Mouse (Mus musculus) kidney, embryonic 16.5 days (tissue): ENCODE measurements around the gene Timp4. TPM values are rescaled to one million over a fixed set of nuclear protein-coding genes. Genes with fewer than 3 reads are reported as not detected.

ENCODE experiments used
- ATAC-seq: fragments of 200-750 bp; cut with Nextera tagmentation; 2 replicates; pipeline ENCODE4 v1.8.0; 2017; ENCODE audit warnings: moderate TSS enrichment; ENCODE audit not compliant: low FRiP score, low TSS enrichment
- H3K27ac ChIP-seq: fragments of 300-500 bp; sonication (generic); 2 replicates; pipeline ENCODE4 v1.5.1; 2014; ENCODE audit warnings: low read length
- H3K27me3 ChIP-seq: fragments of 300-500 bp; sonication (generic); 2 replicates; pipeline ENCODE4 v1.6.1; 2014; ENCODE audit warnings: low read length, control low read depth, mixed read lengths; ENCODE audit not compliant: insufficient read depth
- H3K36me3 ChIP-seq: fragments of 300-500 bp; sonication (generic); 2 replicates; pipeline ENCODE4 v1.6.1; 2014; ENCODE audit warnings: low read length, control low read depth, mixed read lengths; ENCODE audit not compliant: insufficient read depth
- H3K4me1 ChIP-seq: fragments of 300-500 bp; sonication (generic); 2 replicates; pipeline ENCODE4 v1.6.1; 2014; ENCODE audit warnings: low read length, control low read depth, mixed read lengths; ENCODE audit not compliant: insufficient read depth
- H3K4me2 ChIP-seq: fragments of 300-500 bp; sonication (generic); replicated peaks from 2 replicates; pipeline ENCODE4 v1.6.1; 2014; ENCODE audit warnings: low read depth, low read length
- H3K4me3 ChIP-seq: fragments of 300-500 bp; sonication (generic); 2 replicates; pipeline ENCODE4 v1.5.1; 2014; ENCODE audit warnings: mild to moderate bottlenecking, low read length
- H3K9ac ChIP-seq: fragments of 300-500 bp; sonication (generic); replicated peaks from 2 replicates; pipeline ENCODE4 v1.6.1; 2014; ENCODE audit warnings: low read length
- H3K9me3 ChIP-seq: fragments of 300-500 bp; sonication (generic); 2 replicates; pipeline ENCODE4 v1.6.1; 2016; ENCODE audit warnings: low read length, control low read depth
- WGBS: fragments of 180-500 bp; shearing (Covaris S2); extraction: QIAGEN DNeasy Blood & Tissue Kit; methylation state at CpG from one replicate; pipeline ENCODE4 v1.1.7; 2014; 5-methylcytosine and 5-hydroxymethylcytosine counted together
- polyA plus RNA-seq: library from polyadenylated mRNA; unstranded; fragments of >200 nt; fragmentation: Nextera tagmentation; extraction: Ambion mirVana; gene quantifications from 2 replicates; pipeline ENCODE4 v1.2.1, GENCODE M21; 2015

The Timp4 gene
- polyA plus RNA-seq, 1 experiment from 2014 or later = 0.56 TPM

GRCm38 (mm10) chr6:115278086-115278485 lies 26.1 kb upstream of the Timp4 start:
- 85% methylated on average over 8 of the region's 8 CpGs for WGBS
- H3K27ac ChIP-seq = no peak overlapping the region
- no peak overlapping the region for H3K9ac ChIP-seq
- no peaks in the 10 kb centered on the region for H3K27me3 ChIP-seq
- H3K9me3 ChIP-seq = no peaks in the 10 kb centered on the region
- H3K4me1 ChIP-seq = peaks cover 1% of the 10 kb centered on the region; the same call in 1 of the 2 replicates
- no peak for ATAC-seq
- no peak overlapping the region for H3K4me2 ChIP-seq
- H3K4me3 ChIP-seq = no peak overlapping the region
- H3K36me3 ChIP-seq = no peaks in the 10 kb centered on the region

- 86% methylated on average over 10 of the region's 10 CpGs for WGBS
- Histone ChIP-seq H3K36me3 (no peaks in the 10 kb centered on the region), H3K9ac (no peak overlapping the region), H3K27me3 (no peaks in the 10 kb centered on the region), H3K27ac (no peak overlapping the region), H3K4me1 (peaks cover 14% of the 10 kb centered on the region), H3K4me3 (no peak overlapping the region), H3K4me2 (no peak overlapping the region), H3K9me3 (no peaks in the 10 kb centered on the region)
- no peak for ATAC-seq
Measured at GRCm38 (mm10) chr6:115275116-115275815, 23.3 kb upstream of the Timp4 start.

GRCm38 (mm10) chr6:115274705-115275104 lies 22.7 kb upstream of the Timp4 start:
- Histone ChIP-seq H3K27ac (no peak overlapping the region), H3K4me3 (no peak overlapping the region), H3K9ac (no peak overlapping the region), H3K4me2 (no peak overlapping the region), H3K9me3 (no peaks in the 10 kb centered on the region), H3K36me3 (no peaks in the 10 kb centered on the region), H3K27me3 (no peaks in the 10 kb centered on the region), H3K4me1 (peaks cover 19% of the 10 kb centered on the region)
- 56% methylated on average over 9 of the region's 9 CpGs for WGBS
- ATAC-seq = no peak

- H3K4me2 ChIP-seq = no peak overlapping the region
Measured at GRCm38 (mm10) chr6:115273346-115273745, 21.3 kb upstream of the Timp4 start.

GRCm38 (mm10) chr6:115271866-115272271 lies 19.9 kb upstream of the Timp4 start:
- Histone ChIP-seq H3K4me1 (peaks cover 19% of the 10 kb centered on the region), H3K4me3 (no peak overlapping the region), H3K9me3 (no peaks in the 10 kb centered on the region), H3K27ac (0 out of 2 replicates have a peak overlapping the region, but pooled peaks have one; percentile 22), H3K9ac (no peak overlapping the region), H3K27me3 (no peaks in the 10 kb centered on the region), H3K4me2 (no peak overlapping the region), H3K36me3 (no peaks in the 10 kb centered on the region)
- 10% methylated on average over 4 of the region's 4 CpGs for WGBS
- ATAC-seq = peak; percentile 85

More at GRCm38 (mm10) chr6:115273346-115273745, 21.3 kb upstream of the Timp4 start:
- 49% methylated on average over 10 of the region's 10 CpGs for WGBS
- Histone ChIP-seq H3K9me3 (no peaks in the 10 kb centered on the region), H3K9ac (no peak overlapping the region), H3K4me1 (peaks cover 19% of the 10 kb centered on the region), H3K36me3 (no peaks in the 10 kb centered on the region), H3K4me3 (no peak overlapping the region), H3K27me3 (no peaks in the 10 kb centered on the region), H3K27ac (no peak overlapping the region)
- ATAC-seq = no peak

GRCm38 (mm10) chr6:115271326-115271725 lies 19.3 kb upstream of the Timp4 start:
- Histone ChIP-seq H3K9me3 (no peaks in the 10 kb centered on the region), H3K4me1 (peaks cover 19% of the 10 kb centered on the region), H3K36me3 (no peaks in the 10 kb centered on the region), H3K27ac (0 out of 2 replicates have a peak overlapping the region, but pooled peaks have one; percentile 22), H3K4me2 (no peak overlapping the region), H3K4me3 (no peak overlapping the region), H3K27me3 (no peaks in the 10 kb centered on the region), H3K9ac (no peak overlapping the region)
- 78% methylated on average over 3 of the region's 3 CpGs for WGBS
- ATAC-seq = no peak

- no peaks in the 10 kb centered on the region for H3K9me3 ChIP-seq
- 35% methylated on average over 2 of the region's 2 CpGs for WGBS
- H3K9ac ChIP-seq = no peak overlapping the region
- H3K27ac ChIP-seq = no peak overlapping the region
- H3K4me3 ChIP-seq = no peak overlapping the region
- no peaks in the 10 kb centered on the region for H3K36me3 ChIP-seq
- H3K4me2 ChIP-seq = no peak overlapping the region
- ATAC-seq = no peak
- no peaks in the 10 kb centered on the region for H3K27me3 ChIP-seq
- H3K4me1 ChIP-seq = peaks cover 19% of the 10 kb centered on the region
Measured at GRCm38 (mm10) chr6:115270085-115270484, 18.1 kb upstream of the Timp4 start.

- no peak for ATAC-seq
Measured at GRCm38 (mm10) chr6:115269561-115269960, 17.6 kb upstream of the Timp4 start.

GRCm38 (mm10) chr6:115268551-115269385 lies 16.8 kb upstream of the Timp4 start:
- Histone ChIP-seq H3K27me3 (no peaks in the 10 kb centered on the region), H3K36me3 (no peaks in the 10 kb centered on the region), H3K4me3 (no peak overlapping the region), H3K9ac (no peak overlapping the region), H3K4me1 (peaks cover 19% of the 10 kb centered on the region), H3K4me2 (no peak overlapping the region), H3K27ac (no peak overlapping the region), H3K9me3 (no peaks in the 10 kb centered on the region)
- 81% methylated on average over 10 of the region's 10 CpGs for WGBS
- no peak for ATAC-seq

More at GRCm38 (mm10) chr6:115269561-115269960, 17.6 kb upstream of the Timp4 start:
- WGBS = 69% methylated on average over 5 of the region's 5 CpGs
- no peaks in the 10 kb centered on the region for H3K27me3 ChIP-seq
- H3K4me3 ChIP-seq = no peak overlapping the region
- no peak overlapping the region for H3K9ac ChIP-seq
- H3K9me3 ChIP-seq = no peaks in the 10 kb centered on the region
- no peak overlapping the region for H3K27ac ChIP-seq
- no peak overlapping the region for H3K4me2 ChIP-seq
- no peaks in the 10 kb centered on the region for H3K36me3 ChIP-seq
- peaks cover 19% of the 10 kb centered on the region for H3K4me1 ChIP-seq

- Histone ChIP-seq H3K4me3 (no peak overlapping the region), H3K9me3 (no peaks in the 10 kb centered on the region), H3K9ac (no peak overlapping the region), H3K4me1 (peaks cover 16% of the 10 kb centered on the region), H3K27me3 (no peaks in the 10 kb centered on the region), H3K27ac (no peak overlapping the region), H3K36me3 (no peaks in the 10 kb centered on the region), H3K4me2 (no peak overlapping the region)
- WGBS = 49% methylated on average over 2 of the region's 2 CpGs
- ATAC-seq = peak; percentile 88
Measured at GRCm38 (mm10) chr6:115267916-115268315, 15.9 kb upstream of the Timp4 start.
